Mouse (Mus musculus) right cerebral cortex, postnatal 4 days (tissue): ENCODE measurements around the gene Anpep.
"Not testable (repeated sequence)": the region's sequence is repeated elsewhere in the genome, so short reads cannot be mapped to it uniquely, and the experiment has no call there.

Source experiments
- DNase-seq: peaks from one replicate; pipeline ENCODE4 v3.0.0-alpha.2; 2022

Gene Anpep

GRCm38 (mm10) chr7:79810611-79811506, 50.0 kb downstream of the Anpep start, which contains the start of gene Mesp2:
Gene Mesp2, plus strand, starts transcription at chr7:79810727.
- DNase-seq: peak; percentile 80

- no peak for DNase-seq
Measured at GRCm38 (mm10) chr7:79808561-79808960, 52.3 kb downstream of the Anpep start.

DNA sequence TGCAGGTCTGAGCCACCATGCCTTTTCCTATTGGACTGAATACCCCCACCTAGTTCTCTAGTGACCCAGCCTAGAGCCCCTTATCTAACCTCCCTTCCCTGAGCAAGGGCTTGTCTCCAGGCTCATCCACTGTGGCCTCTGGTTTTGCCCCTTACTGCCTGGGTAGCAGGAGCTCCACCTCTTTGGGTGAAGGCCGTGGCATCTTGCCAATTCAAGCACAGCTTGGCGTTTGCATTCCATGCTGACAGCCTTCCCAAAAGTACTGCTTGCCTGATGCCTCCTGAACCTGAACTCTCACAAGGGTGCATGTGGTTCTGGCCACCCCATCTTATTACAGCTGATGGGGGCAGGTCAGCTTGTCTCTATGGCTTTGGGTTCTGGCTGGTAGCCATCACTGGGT, 57.0 kb downstream of the Anpep start:
- no peak for DNase-seq

GRCm38 (mm10) chr7:79802037-79802436, 58.8 kb downstream of the Anpep start:
- no peak for DNase-seq

DNA sequence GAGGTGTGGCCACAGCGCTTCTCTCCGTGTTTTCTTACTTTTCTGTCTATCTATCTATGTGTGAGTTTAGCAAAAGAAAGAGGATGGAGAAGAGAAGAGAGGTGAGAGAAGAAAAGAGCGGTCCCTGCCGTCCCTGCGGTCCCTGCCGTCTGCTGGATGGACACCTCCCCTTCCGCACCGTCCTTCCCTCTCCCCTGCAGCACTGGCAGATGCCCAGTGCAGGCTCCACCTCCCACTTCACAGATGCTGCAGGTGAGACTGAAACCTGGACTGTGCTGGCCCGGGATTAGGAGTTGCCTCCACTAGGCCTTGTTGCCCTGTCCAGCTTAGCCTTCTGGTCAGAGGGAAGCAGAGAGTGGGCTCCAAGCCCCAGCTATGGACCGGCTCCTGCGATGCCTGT, 59.5 kb downstream of the Anpep start:
- no peak for DNase-seq

- DNase-seq: no peak
Measured at GRCm38 (mm10) chr7:79800336-79800735, 60.5 kb downstream of the Anpep start.

DNA sequence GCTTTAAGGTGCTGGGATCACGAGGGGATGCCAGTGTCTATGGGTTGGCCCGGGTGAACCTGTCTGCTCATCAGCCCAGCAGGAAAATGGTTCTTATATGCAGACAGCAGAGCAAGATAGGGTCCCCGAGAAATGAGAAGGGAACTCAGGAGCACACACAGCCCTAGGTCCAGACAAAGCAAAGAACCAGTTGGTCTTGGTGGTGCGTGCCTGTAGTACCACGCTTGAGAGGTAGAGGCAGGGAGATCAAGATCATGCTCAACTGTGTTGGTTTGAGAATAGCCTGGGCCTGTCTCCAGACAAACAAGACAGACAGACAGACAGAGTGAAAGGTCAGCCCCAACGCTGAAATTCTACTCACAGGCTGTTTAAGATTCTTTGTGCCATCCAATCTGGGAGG, 61.4 kb downstream of the Anpep start:
- DNase-seq: no peak

DNA sequence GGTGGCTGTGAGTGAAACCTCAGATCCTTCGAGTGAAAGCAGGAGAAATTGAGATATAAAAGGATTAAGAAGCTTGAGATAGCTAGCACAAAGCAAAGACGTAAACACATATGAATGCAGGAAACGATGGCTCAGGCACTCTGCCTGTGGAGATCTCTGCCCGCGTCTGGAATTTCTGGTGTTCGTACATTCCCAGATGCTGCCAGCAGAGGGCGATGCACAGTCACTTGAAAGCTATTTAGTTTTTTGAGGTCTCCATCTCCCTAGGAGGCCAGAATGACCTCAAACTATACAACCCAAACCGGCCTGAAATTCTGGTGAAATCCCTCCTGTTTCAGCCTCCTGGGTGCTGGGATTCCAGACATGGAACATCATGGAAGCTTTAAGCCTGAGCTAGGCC, 61.8 kb downstream of the Anpep start:
- DNase-seq: peak; percentile 81

DNA sequence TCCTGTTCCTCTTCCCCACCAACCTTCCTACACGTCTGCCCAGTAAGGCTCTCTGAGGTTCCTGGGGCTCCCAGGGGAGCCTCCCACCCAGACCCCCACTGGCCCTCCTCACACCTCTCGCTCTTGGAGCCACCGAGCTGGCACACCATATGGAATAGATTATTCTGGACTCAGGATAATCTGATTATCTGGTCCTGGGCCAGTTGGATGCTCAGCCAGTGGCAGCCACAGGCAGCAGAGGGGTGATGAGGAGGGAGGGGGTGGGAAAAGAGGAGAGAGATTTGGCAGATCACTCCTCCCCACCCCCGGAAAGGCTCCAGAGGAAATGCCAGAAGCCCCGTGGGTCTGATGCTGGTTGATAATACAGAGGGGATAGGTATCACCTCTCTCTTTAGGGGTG, 62.3 kb downstream of the Anpep start:
- no peak for DNase-seq

DNA sequence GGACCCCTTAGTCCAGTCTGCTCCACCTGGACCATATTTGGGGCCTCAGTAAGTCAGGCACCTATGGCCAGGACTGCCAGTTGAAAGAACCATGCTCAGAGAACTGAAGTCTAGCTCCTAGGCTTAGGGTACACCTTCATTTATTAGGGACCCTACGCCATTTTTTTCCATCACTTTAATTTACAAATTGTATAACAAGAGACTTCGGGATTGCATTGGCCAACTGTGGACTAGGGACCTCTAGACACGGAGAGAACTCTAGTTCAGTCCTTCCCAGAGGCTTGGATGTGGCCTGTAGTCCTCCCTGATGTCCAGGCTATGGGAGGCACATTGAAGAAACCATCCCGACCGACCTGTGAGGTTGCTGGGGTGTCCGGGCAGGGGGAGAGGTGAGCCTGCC, 67.2 kb downstream of the Anpep start, which contains the start of gene Mesp1:
Mesp1 (minus strand) TSS at position 101 of the 400 bp plus-strand sequence.
- no peak for DNase-seq

DNA sequence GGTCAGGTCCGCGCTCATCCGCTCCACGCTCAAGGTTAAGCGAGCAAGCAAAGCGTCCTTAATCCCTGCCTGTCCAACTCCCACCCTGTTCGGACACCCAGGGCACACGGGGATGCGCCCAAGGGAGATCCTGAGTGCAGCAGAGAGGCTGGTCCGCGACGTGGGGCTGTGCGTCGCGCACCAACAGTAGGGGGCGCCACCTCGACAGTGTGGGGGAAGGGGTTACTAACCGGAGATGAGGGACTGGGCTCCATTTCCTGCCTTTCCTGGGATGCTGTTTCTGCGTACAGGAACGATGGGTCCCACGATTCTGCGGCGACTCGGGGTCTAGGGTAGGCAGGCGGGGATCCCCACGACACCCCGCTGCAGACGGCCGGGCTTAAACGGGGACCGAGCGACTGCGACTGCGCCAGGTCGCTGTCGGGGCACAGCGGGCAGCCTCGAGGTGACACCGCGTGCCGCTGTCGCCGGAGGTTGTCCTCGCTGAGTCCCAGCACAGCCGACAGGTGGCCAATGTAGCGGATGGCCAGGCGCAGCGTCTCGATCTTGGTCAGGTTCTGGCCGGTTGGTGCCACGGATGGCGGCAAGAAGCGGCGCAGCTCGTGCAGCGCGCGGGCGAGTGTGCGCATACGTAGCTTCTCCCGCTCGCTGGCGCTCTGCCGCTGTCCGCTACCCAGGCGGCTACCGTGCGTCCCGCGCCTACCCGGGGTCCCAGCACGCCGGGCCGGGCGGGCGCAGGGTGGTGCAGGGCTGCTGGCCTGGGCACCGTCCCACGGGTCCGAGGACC, 68.0 kb downstream of the Anpep start:
- DNase-seq: peak; percentile 63

DNA sequence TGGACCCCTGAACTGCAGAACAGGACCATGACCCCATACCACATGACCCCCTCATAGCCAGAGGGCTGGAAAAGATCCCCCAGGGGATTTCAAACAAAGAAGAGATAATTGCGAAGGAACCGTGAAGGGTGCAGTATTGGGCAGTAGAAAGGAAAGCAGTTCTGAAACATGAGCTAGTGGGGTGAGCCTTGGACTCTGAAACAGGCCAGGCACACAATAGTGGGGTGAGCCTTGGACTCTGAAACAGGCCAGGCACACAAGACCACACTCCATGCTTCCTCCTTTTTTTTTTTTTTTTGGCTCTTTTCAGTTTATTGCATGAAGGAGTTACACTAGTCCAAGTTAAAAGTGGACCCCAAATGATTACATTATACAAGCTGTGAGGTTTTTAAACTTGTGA, 71.0 kb downstream of the Anpep start:
- DNase-seq: not testable (repeated sequence)

DNA sequence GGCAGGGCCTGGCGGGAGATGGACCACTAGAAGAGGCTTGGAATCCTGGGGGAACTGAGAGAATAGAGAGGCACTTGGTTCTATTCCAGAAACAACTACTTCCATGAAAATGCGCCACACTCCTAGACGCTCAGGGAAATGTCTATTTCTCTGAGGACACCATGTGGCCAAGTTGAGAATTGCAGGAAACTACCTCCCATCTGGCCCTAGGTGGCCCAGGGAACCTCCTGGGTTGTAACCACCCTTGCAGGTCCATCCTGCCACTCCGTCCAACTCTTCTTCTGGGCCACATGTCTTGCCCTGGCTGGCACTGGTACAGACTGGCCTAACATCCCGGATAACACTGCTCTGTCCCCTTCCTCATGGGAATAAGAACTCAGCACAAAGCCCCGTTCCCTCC, 74.6 kb downstream of the Anpep start:
- DNase-seq: peak; percentile 67

- DNase-seq: no peak
Measured at GRCm38 (mm10) chr7:79782516-79782855, 78.4 kb downstream of the Anpep start.

GRCm38 (mm10) chr7:79781826-79782515, 78.9 kb downstream of the Anpep start:
- no peak for DNase-seq

DNA sequence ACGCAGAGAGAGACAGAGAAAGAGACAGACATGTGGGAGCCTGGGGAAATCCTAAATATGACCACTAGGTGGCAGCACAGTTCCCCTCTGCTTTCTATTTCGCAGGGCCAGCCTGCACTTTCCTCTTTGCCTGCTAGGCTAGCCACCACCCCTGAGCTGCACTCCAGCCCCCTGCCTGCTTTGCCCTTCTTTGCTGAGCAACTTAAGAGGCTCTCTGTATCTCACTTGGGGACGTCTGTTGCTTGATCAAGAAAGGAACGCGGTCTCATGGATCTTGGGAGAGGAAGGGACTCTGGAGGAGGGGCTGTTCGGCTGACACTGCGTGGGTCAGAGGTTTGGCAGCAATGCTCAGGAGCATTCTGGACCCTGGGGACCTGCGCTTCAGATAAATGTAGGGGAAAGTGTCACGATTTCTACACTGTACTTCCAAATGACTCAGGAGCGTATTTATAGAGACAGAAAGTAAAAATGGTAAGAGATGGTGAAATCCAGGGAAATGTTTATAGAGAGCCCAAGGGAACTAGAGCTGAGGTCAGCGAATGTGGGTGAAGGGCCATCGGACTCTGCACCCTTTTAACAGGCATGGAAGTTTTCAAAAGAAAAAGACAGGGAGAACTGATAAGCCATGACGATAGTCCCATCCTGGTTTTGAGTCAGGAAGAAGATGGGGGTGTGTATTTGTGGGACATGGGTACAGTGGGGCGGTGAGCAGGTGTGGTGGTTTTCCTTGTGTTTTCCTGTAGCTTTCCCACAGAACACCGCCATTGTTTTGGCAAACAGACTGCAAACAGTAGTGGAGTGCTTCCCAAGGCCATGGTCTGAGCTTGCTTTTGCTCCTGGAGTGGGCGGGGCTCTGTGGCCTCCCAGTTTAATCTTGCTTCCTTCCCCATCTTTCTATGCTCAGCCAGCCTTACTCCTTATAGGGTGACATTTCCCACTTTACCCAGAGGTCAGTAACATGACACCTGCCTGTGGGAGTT, 79.9 kb downstream of the Anpep start:
- DNase-seq: peak; percentile 75
